Mouse (Mus musculus) forebrain, embryonic 14.5 days (tissue): Measurements from ENCODE around the gene Tpcn1. TPM values are rescaled to one million over a fixed set of nuclear protein-coding genes. Genes with fewer than 3 reads are reported as not detected.
A peak's percentile ranks its signal among the peaks of the same experiment; 100 is the strongest.

Experiments
- ATAC-seq: fragments of 200-750 bp; cut with Nextera tagmentation; 2 replicates; pipeline ENCODE4 v1.8.0; 2017; ENCODE audit warnings: mild to moderate bottlenecking, moderate library complexity
- DNase-seq: peaks from one replicate; pipeline ENCODE4 v3.0.0-alpha.2; 2015; ENCODE audit warnings: low spot score
- H3K27ac ChIP-seq: fragments of 300-500 bp; sonication (generic); 2 replicates; pipeline ENCODE4 v1.5.1; 2014; ENCODE audit warnings: low read depth, mild to moderate bottlenecking, control low read depth, low read length, moderate library complexity
- H3K27me3 ChIP-seq: fragments of 300-500 bp; sonication (generic); replicated peaks from 2 replicates; pipeline ENCODE4 v1.6.1; 2014; ENCODE audit warnings: low read length, control low read depth, mixed read lengths; ENCODE audit not compliant: control insufficient read depth, insufficient read depth
- H3K36me3 ChIP-seq: fragments of 300-500 bp; sonication (generic); 2 replicates; pipeline ENCODE4 v1.6.1; 2014; ENCODE audit warnings: low read length, control low read depth; ENCODE audit not compliant: control insufficient read depth, insufficient read depth
- H3K4me1 ChIP-seq: fragments of 300-500 bp; sonication (generic); 2 replicates; pipeline ENCODE4 v1.6.1; 2014; ENCODE audit warnings: antibody characterized with exemption, low read length, control low read depth; ENCODE audit not compliant: control insufficient read depth, insufficient read depth
- H3K4me2 ChIP-seq: fragments of 300-500 bp; sonication (generic); 2 replicates; pipeline ENCODE4 v1.6.1; 2014; ENCODE audit warnings: mild to moderate bottlenecking, control low read depth, low read length
- H3K4me3 ChIP-seq: fragments of 300-500 bp; sonication (generic); 2 replicates; pipeline ENCODE4 v1.5.1; 2014; ENCODE audit warnings: low read depth, low read length, control low read depth
- H3K9ac ChIP-seq: fragments of 300-500 bp; sonication (generic); 2 replicates; pipeline ENCODE4 v1.6.1; 2014; ENCODE audit warnings: mild to moderate bottlenecking, low read length, control low read depth, moderate library complexity
- H3K9me3 ChIP-seq: fragments of 300-500 bp; sonication (generic); replicated peaks from 2 replicates; pipeline ENCODE4 v1.6.1; 2016; ENCODE audit warnings: low read length, control low read depth, mixed read lengths; ENCODE audit not compliant: control insufficient read depth
- WGBS: fragments of 180-500 bp; shearing (Covaris S2); extraction: QIAGEN DNeasy Blood & Tissue Kit; methylation state at CpG from one replicate; pipeline ENCODE4 v1.1.7; 2014; 5-methylcytosine and 5-hydroxymethylcytosine counted together
- polyA plus RNA-seq: library from polyadenylated mRNA; unstranded; fragments of >200 nt; fragmentation: Nextera tagmentation; extraction: Ambion mirVana; gene quantifications from 2 replicates; pipeline ENCODE4 v1.2.1, GENCODE M21; 2014

The Tpcn1 gene
- polyA plus RNA-seq, 1 experiment from 2014 or later, result 10.5 TPM

DNA sequence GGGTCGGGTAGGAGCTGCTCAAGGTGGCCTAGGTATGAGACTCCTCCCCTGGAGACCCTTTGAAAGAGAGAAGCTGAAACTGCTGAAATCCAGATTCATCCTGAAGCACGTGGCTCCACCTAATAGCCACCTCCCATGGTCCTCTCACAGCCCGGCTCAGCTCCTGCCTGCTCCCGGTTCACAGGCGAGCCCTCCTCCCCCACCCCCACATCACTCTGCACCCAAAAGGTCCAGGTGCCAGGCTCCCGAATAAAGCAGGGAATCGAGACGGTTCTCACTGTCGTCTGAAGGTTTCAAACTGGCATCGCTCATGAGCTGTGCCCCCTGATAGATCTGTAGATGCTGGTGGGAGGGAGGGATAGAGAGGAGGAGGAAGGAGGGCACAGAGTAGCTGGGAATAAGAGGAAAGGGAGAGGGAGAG is 16.8 kb upstream of the Tpcn1 start:
- no peaks in the 10 kb centered on the region for H3K36me3 ChIP-seq
- WGBS, result 2% methylated on average over 10 of the region's 10 CpGs
- ATAC-seq (peak; percentile 54), DNase-seq (peak; percentile 44)
- H3K4me1 ChIP-seq, result peaks cover 2% of the 10 kb centered on the region; the same call in 1 of the 2 replicates
- H3K27ac ChIP-seq, result 0 out of 2 replicates have a peak overlapping the region, but pooled peaks have one; percentile 39
- H3K4me2 ChIP-seq, result peak overlapping the region; percentile 67
- peak overlapping the region; percentile 59 for H3K9ac ChIP-seq
- H3K4me3 ChIP-seq, result peak overlapping the region; percentile 29
- no peaks in the 10 kb centered on the region for H3K9me3 ChIP-seq
- H3K27me3 ChIP-seq, result no peaks in the 10 kb centered on the region

- Histone ChIP-seq H3K4me2 (peak overlapping the region; percentile 67), H3K4me3 (peak overlapping the region; percentile 29), H3K9ac (peak overlapping the region; percentile 59; the same call in 1 of the 2 replicates), H3K4me1 (peaks cover 2% of the 10 kb centered on the region; the same call in 1 of the 2 replicates), H3K27me3 (no peaks in the 10 kb centered on the region), H3K27ac (no peak overlapping the region), H3K9me3 (no peaks in the 10 kb centered on the region), H3K36me3 (no peaks in the 10 kb centered on the region)
- ATAC-seq (peak; percentile 62; the same call in 1 of the 2 replicates), DNase-seq (peak; percentile 91)
- 0% methylated on average over 6 of the region's 6 CpGs for WGBS
These were observed 16.4 kb upstream of the Tpcn1 start for GRCm38 (mm10) chr5:120604839-120605238.

- no peak overlapping the region for H3K27ac ChIP-seq
- 57% methylated on average over 7 of the region's 7 CpGs for WGBS
- no peak for ATAC-seq
These were observed 15.0 kb upstream of the Tpcn1 start for GRCm38 (mm10) chr5:120603515-120603914.

GRCm38 (mm10) chr5:120602210-120602609 is 13.7 kb upstream of the Tpcn1 start:
- Histone ChIP-seq H3K4me2 (no peak overlapping the region), H3K36me3 (no peaks in the 10 kb centered on the region), H3K9me3 (no peaks in the 10 kb centered on the region), H3K4me3 (no peak overlapping the region), H3K4me1 (peaks cover 2% of the 10 kb centered on the region; the same call in 1 of the 2 replicates), H3K9ac (no peak overlapping the region), H3K27me3 (no peaks in the 10 kb centered on the region), H3K27ac (no peak overlapping the region)
- ATAC-seq (no peak), DNase-seq (no peak)
- 88% methylated on average over 12 of the region's 12 CpGs for WGBS

More at GRCm38 (mm10) chr5:120603515-120603914, 15.0 kb upstream of the Tpcn1 start:
- Histone ChIP-seq H3K4me2 (no peak overlapping the region), H3K9me3 (no peaks in the 10 kb centered on the region), H3K4me1 (peaks cover 2% of the 10 kb centered on the region; the same call in 1 of the 2 replicates), H3K27me3 (no peaks in the 10 kb centered on the region), H3K4me3 (no peak overlapping the region), H3K36me3 (no peaks in the 10 kb centered on the region), H3K9ac (no peak overlapping the region)
- no peak for DNase-seq

GRCm38 (mm10) chr5:120600946-120601668 is 12.6 kb upstream of the Tpcn1 start:
- Histone ChIP-seq H3K4me2 (no peak overlapping the region), H3K9me3 (no peaks in the 10 kb centered on the region), H3K9ac (no peak overlapping the region), H3K27ac (no peak overlapping the region), H3K4me1 (peaks cover 2% of the 10 kb centered on the region; the same call in 1 of the 2 replicates), H3K4me3 (no peak overlapping the region), H3K27me3 (no peaks in the 10 kb centered on the region), H3K36me3 (no peaks in the 10 kb centered on the region)
- DNase-seq (no peak), ATAC-seq (no peak)
- WGBS, result 62% methylated on average over 11 of the region's 11 CpGs

DNA sequence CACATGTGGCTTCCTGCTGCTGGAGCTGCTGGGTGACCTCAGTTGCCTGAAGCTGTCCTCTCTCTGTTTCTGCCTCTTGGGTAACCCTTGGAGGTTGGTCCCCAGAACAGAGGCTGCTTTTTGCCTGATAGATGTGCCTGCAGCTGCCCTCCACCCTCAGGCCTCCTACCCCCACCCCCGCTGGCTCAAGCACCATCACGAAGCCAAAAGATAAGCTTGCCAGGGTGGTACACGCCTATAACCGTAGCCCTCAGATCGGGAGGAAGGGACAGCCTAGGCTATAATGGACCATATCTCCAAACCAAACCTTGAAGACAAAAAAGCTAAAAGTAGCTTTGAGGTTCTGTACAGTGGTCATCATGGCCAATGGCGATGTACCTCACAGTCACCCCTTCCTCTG is 11.2 kb upstream of the Tpcn1 start:
- 94% methylated on average over 6 of the region's 6 CpGs for WGBS
- H3K4me3 ChIP-seq, result no peak overlapping the region
- H3K9me3 ChIP-seq, result no peaks in the 10 kb centered on the region
- no peaks in the 10 kb centered on the region for H3K27me3 ChIP-seq
- H3K27ac ChIP-seq, result no peak overlapping the region
- no peak overlapping the region for H3K9ac ChIP-seq
- DNase-seq (no peak), ATAC-seq (no peak)
- no peaks in the 10 kb centered on the region for H3K36me3 ChIP-seq
- H3K4me1 ChIP-seq, result no peaks in the 10 kb centered on the region
- no peak overlapping the region for H3K4me2 ChIP-seq

- H3K4me3 ChIP-seq, result no peak overlapping the region
- no peak overlapping the region for H3K4me2 ChIP-seq
- H3K9me3 ChIP-seq, result no peaks in the 10 kb centered on the region; the same call in 1 of the 2 replicates
- H3K4me1 ChIP-seq, result no peaks in the 10 kb centered on the region
- no peak overlapping the region for H3K9ac ChIP-seq
- no peak overlapping the region for H3K27ac ChIP-seq
- no peaks in the 10 kb centered on the region for H3K27me3 ChIP-seq
- no peak for ATAC-seq
- 89% methylated on average over 6 of the region's 6 CpGs for WGBS
- DNase-seq, result no peak
- no peaks in the 10 kb centered on the region for H3K36me3 ChIP-seq
These were observed 6.0 kb upstream of the Tpcn1 start for GRCm38 (mm10) chr5:120594485-120594884.

DNA sequence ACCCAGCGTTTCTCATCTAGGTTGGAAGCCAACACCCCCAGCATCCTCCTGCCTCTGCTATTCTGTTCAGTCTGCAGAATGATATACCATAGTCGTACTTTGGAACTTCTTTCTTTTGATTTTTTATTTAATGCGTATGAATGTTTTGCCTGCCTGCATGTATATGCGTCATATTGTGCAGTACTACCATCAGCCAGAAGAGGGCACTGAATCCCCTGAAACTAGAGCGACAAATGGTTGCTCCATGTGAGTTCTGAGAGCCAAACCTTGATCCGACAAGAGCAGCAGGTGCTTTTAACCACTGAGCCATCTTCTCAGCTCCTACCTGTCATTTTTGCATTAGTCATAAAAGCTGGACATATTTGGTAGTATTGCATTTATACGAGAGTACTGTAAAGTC is 3.7 kb upstream of the Tpcn1 start:
- DNase-seq, result no peak
- no peak overlapping the region for H3K4me3 ChIP-seq
- no peak overlapping the region for H3K9ac ChIP-seq
- H3K4me2 ChIP-seq, result no peak overlapping the region
- no peaks in the 10 kb centered on the region for H3K27me3 ChIP-seq
- no peaks in the 10 kb centered on the region for H3K36me3 ChIP-seq
- ATAC-seq, result no peak
- no peaks in the 10 kb centered on the region; the same call in 1 of the 2 replicates for H3K9me3 ChIP-seq
- peaks cover 13% of the 10 kb centered on the region for H3K4me1 ChIP-seq
- WGBS, result 70% methylated on average over 7 of the region's 7 CpGs
- no peak overlapping the region for H3K27ac ChIP-seq

DNA sequence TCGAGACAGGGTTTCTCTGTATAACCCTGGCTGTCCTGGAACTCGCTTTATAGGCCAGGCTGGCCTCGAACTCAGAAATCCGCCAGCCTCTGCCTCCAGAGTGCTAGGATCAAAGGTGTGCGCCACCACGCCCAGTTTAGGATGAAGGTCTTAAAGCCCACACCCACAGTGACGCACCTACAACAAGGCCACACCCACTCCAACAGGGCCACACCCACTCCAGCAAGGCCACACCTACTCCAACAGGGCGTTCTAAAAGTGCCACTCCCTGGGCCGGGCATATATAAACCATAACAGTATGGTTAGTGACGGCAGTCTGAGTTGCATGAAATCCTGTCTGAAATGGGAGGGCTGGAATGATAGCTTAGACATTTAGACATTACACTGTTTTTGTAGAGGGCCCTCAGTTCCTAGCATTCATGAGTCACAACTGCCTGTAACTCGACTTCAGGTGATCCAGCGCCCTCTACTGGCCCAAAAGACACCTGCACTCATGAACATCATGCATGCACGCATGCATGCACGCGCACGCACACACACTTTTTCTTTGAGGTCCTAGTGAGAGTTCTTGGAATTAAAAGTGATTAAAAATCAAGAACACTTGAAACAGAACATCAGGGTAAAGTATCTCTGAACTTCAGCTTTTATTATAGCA is 2.0 kb upstream of the Tpcn1 start:
- Histone ChIP-seq H3K9me3 (no peaks in the 10 kb centered on the region; the same call in 1 of the 2 replicates), H3K36me3 (no peaks in the 10 kb centered on the region), H3K27ac (no peak overlapping the region), H3K4me3 (no peak overlapping the region), H3K4me2 (no peak overlapping the region), H3K4me1 (peaks cover 18% of the 10 kb centered on the region), H3K9ac (no peak overlapping the region), H3K27me3 (no peaks in the 10 kb centered on the region)
- no peak for ATAC-seq
- DNase-seq, result no peak
- 78% methylated on average over 16 of the region's 16 CpGs for WGBS
